Mouse (Mus musculus) cerebellum, postnatal 36 days (tissue): Measurements from ENCODE around the gene Exoc3l.
"Not testable (repeated sequence)": the region's sequence is repeated elsewhere in the genome, so short reads cannot be mapped to it uniquely, and the experiment has no call there.

ENCODE experiments used
- DNase-seq, 2 experiments: peaks; one replicate each; pipeline ENCODE4 v3.0.0; 2021 to 2022; ENCODE audit warnings: mixed read lengths in 2 of 2

Gene Exoc3l

DNA sequence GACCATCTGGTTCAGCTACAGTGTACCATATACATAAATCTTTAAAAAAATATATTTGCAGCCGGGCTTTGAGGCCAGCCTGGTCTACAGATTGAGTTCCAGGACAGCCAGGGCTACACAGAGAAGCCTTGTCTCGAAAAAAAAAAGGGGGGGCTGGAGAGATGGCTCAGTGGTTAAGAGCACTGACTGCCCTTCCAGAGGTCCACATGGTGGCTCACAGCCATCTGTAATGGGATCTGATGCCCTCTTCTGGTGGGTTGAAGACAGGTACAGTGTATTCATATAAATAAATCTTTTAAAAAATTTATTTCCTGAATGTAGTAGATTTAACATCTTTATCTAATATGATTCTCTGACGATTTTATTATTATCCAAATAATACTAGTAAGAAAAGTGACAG, 4.1 kb downstream of the Exoc3l start:
- DNase-seq = not testable (repeated sequence)

DNA sequence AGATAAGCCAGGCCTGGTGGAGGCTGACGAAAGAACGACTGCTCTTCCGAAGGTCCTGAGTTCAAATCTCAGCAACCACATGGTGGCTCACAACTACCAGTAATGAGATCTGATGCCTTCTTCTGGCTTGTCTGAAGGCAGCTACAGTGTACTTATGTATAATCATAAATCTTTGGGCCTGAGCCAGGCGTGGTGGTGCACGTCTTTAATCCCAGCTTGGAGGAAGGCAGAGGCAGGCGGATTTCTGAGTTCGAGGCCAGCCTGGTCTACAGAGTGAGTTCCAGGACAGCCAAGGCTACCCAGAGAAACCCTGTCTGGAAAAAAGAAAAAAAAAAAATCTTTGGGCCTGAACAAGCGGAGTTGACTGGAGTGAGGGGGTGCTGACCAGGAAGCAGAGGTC, 4.5 kb downstream of the Exoc3l start:
- DNase-seq = not testable (repeated sequence)

DNA sequence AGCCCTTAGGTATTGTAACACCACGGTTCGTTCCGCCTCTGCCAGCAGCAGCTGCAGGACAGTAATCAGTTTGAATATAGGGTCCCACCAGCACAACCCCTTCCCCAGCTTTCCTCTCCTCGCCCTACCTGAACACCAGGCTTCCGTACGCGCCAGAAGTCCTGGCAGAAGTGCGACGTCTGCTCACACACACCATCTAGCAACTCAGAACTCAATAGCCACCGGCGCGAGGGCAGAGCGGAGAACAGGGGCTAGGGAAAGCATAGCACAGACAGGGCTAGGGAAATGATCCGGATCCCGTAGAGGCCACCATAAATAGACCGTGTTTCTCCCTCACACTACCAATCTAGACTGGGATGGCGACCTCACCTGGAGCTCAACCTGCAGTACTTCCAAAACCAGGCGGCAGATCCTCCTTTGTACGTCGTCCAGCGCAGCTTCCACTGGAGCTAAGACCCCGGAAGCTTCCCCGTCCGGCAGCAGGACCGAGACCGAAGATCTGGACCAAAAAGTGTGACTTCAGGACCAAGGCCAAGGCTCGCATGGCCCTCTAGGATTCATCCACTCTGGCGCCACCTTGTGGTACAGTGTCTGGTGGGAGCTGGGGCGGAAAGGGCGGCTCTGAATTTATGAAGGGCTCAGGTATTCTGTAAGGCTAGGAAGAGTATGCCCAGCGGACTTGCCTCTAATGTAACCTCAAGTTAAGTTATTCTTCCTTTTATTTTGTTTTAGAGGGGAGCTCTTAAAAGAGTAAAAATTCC, 5.2 kb downstream of the Exoc3l start:
- peak; percentile 91 to 92 for DNase-seq

DNA sequence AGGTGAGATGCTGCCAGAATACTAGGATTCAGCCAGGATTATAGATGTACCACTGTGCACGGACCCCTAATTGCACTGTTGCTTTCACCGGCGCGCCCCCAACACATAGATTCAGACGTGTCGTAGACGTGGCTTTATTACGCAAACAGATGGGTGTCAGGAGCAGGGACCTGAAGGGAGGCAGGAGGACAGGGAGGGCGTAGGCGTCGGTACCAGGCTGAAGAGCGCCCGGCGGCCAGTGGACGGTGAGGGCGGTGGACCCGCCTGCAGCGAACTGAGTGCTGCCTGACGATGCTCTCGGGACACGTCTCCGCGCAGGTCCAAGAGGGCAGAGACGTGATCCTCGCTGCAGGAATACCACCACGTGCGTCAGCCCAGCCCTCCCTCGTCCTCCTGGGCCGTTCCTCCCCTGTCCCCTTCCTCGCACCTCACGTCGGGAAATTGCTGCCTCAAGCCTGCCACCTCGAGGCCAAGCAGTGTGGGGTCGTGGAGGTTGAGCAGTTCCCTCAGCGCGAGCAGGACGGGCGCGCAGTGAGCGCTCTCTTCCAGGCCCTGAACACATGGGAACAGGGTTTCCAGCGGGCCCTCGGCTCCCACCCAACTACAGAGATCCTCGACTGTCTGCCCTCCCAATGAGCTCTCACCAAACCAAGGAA, 6.0 kb downstream of the Exoc3l start, which contains the start of gene 4931428F04Rik:
Gene 4931428F04Rik (minus strand): TSS at position 60 of the 656 bp plus-strand sequence.
- peak; percentile 62 to 66 for DNase-seq

DNA sequence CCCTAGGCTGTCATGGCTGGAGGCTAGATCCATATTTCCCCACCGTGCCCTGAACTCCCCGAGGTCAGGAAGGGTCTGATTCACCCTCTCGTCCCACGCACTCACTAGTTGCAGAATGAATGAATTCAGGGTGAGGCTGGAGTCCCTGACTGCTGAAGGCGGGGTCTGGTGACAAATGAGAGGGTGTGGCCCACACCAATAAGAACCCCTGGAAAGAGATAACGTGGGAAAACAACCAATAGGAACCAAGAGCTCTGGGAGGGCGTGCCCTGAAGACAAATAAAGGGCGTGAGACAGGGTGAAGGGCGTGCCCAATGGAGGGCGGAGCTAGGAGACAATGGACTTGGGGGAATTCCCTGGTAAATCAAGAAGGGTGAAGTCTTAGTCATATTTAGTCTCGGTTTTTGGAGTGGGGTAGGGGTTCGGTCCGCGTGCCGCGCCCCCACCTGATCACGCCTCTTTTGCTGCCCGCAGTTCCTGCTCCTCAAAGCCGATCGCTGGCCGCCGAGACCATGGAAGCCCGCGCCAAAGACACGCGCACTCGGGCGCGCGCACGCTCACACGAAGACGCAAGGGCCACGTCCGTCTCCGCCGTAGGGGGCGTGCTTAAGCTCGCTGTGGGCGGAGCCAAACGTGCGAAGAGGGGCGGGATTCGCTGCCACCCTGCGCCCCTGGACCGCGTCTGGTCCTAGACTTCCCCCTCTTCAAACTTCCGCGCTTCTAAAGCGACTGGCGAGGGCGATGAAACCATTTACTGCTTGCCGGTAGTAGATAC, 6.8 kb downstream of the Exoc3l start:
- peak; percentile 95 to 96 for DNase-seq

DNA sequence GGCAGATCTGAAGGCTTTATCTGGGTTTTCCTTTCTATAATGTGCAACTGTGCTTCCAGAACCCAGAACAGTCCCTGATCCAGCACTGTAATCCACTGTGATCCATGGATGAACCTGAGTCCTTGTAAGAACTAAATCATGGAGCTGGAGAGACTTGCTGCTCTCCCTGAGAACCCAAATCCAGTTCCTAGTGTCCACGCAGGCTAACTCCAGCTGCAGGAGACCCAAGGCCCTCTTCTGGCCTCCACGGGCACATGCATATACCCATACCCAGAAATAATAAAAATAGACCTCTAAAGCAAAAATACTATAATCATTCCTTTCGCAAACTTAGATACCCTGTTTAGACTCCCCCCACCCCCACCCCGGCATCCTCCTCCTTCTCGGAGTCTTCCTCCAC, 7.7 kb downstream of the Exoc3l start:
- DNase-seq = no peak

DNA sequence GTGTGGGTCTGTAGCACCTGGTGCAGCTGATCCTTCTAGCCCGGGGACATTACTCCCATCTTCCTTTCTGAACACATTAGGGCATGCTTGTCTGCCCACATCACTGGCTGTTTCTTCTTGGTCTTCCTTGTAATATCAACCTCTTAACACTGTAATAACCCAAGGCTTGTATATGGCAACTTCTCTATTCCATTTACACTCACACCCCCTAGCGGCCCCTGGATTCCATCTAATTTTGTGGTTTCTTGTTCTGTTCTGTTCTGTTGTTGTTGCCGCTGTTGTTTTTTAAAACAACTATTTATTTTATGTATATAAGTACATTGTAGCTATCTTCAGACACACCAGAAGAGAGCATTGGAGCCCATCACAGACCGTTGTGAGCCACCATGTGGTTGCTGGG, 9.0 kb downstream of the Exoc3l start:
- no peak for DNase-seq

DNA sequence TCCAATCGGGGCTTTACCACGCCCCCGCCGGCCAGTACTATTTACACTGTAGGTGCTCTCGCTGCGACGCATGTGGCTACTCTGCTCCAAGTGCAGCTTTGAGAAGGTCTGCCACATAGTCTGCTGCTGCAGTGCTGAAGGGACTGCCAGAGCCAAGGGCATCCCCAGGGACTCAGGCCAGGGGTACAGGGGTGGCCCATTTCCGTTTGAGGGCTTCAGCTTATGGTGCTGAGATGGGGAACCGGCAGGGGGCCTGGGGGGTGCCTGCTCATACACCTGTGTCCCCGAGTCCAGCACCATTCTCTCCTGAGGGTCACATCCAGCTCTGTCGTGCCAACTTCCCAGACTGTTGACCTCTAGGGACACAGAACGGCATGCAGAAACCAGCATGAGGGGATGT, 10.4 kb downstream of the Exoc3l start:
- peak in 1 of 2 experiments; percentile 22 for DNase-seq

DNA sequence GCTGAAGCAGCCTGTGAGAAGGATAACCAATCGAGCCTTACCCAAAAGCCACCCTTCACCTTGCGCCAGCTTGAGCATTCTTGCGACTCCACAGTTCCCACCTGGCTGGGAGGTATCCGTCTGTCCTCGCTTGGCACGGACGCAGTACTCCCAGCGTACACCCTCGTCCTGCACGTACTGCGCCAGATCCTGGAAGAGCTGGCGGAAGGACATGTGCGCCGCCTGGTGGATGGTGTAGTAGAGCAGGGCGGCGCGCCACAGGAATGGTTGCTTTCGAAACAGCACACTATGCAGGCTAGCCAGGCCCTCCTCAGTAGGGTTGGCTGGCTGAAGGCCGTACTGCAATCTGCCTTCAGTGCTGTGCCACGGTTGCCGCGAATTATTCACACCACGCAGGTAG, 12.8 kb downstream of the Exoc3l start:
- DNase-seq = peak; percentile 52 to 64

DNA sequence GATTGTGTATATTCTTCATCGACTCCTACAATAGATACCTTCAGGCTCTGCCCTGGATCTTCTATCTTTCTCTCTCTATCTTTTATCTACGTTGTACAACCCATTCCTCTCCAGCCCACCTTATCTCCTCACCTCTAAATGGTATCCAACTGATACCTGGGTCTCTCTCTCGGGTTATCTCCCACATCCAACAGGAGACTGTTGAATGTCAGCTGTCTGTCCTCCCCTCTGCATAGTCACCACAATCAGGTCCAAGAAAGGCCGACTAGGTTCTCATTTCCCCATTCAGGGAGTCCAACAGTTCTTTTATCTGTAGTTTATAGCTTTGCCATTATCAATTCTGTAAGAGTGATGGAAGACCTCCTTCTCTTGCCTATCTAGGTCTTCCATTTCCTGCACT, 13.7 kb downstream of the Exoc3l start:
- DNase-seq = no peak

DNA sequence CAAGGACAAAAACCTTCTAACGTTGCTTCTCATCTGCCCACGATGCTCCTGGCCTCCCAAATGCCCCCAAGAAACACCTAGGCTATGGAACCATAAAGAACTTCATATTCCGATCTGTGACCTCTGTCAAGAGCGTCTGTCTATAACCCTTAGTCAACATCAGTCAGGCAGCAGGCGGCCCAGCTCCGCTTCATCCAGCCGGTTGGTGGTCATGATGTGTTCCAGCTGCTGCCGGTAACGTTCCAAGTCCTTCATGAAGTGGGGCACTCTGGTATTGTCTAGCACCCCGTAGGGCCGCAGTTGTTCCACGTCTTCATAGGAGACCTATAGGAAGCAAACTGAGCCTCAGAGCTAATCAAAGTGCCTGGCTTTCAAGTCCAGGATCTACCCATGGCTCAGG, 14.1 kb downstream of the Exoc3l start:
- no peak for DNase-seq

DNA sequence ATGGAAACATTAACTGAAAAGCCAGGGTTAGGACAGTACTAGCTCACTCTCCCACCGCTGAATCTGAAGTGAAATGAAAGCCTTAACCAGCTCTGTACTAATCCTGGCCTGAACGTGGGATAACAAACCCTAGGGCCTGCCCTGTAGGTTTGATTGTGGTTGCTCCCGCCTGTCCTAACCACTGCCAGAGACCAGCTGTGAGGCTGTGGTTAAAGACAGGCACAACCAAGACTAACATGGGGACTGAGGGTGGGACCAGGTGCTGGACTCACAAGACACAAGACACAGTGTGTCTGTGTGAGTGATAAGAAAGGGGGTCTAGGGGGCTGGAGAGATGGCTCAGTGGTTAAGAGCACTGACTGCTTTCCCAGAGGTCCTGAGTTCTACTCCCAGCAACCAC, 15.3 kb downstream of the Exoc3l start:
- no peak for DNase-seq

DNA sequence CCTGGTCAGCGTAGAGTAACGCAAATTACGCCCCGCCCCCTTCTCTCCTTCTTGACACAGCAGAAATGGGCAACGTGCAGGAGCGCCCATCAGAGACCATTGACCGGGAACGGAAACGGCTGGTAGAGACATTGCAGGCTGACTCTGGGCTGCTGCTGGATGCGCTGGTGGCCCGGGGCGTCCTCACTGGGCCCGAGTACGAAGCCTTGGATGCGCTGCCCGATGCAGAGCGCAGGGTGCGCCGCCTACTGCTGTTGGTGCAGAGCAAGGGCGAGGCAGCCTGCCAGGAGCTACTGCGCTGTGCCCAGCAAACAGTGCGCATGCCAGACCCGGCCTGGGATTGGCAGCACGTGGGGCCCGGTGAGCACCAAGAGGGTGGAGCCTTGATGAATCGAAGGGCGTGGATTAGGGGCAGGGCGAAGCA, 17.0 kb downstream of the Exoc3l start:
- peak; percentile 90 to 95 for DNase-seq

DNA sequence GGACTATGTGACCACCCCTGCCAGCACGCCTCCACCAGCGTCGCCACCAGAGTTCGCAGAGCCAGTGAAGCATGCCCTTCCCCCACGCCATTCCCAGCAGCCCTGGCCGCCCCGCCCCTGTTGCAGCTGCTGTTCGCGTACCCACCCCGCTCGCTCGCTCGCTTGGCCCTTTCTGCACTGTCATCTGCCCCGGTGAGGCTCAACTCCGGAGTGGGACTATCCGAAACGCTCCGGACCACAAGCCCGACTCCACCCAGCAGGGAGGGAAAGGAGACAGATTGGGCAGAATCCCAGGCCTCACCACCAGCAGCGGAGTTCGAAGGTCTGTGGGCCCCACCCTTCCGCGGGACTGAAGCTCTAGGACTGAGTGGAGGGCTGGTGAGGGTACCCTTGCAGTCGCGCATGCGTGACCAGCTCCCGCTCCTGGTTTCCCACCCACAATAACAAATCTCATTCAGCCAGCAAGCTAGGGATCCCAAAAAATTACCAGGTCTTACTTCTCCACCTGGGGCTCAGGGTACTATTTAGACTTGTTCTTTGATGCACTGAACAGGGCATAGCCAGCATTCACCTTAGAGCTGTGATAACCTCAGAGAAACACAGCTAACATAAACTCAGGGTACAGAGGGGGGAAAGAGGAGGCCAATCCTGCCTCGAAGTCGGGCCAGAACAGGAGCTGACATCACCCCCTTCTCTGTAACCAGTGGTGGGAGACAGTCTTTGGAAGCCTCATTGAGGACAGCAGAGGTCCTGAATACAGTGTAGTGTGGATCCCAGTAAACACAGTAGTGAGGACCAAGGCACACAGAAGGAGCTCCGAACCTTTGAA, 19.4 kb downstream of the Exoc3l start:
- DNase-seq = peak in 1 of 2 experiments; percentile 32

DNA sequence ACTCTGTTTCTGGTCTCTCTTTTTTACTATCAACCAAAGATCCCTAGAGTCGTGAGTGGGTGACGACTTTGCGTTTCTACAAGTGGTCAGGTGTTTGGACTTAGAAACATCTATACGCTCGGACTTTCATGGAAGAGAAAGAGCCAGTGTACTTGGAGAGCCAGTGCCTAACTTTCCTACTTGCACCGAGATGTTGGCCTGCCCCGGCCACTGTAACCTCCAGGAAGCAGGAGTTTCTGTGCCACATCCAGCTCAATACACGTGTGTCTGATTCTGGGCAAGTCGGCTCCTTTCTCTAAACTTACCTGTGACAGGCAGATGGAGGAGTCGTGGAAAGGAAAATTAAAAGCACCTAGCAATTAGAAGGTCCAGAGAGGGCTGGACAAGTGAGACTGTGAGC, 20.1 kb downstream of the Exoc3l start, which contains the start of gene Nol3:
Gene Nol3 (plus strand): TSS at position 301 of the 400 bp plus-strand sequence.
- no peak for DNase-seq

DNA sequence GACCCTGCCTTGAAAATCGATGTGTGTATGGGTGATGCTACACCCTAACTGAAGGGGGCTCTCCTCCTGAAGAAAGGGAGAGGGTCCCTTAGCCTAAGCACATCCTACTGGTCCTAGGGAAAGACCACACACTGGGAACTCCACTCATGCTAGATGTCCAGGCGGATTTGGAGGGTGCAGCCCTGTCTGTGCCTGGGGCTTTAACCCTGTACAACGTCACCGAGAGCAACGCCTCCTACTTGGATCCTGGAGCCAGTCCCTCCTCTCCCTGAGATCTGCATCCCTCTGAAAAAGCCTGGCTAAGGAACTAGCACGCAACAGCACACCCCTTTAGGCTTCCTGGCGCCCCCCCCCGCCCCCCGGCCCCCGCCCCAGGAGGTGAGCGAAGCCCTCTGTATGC, 20.5 kb downstream of the Exoc3l start:
- DNase-seq = no peak

DNA sequence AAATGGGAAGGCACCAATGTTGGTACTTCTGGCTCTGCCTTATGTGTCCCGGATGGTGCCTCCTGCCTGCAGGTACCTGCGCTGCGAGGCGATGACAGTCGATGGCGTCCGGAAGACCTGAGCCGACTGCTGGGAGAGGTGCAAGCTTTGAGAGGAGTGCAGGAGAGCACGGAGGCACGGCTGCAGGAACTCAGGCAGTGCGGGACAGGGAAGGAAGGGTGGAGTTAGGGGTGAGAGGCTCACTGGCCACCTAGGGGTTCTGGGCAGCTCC, 25.1 kb downstream of the Exoc3l start:
- DNase-seq = no peak

DNA sequence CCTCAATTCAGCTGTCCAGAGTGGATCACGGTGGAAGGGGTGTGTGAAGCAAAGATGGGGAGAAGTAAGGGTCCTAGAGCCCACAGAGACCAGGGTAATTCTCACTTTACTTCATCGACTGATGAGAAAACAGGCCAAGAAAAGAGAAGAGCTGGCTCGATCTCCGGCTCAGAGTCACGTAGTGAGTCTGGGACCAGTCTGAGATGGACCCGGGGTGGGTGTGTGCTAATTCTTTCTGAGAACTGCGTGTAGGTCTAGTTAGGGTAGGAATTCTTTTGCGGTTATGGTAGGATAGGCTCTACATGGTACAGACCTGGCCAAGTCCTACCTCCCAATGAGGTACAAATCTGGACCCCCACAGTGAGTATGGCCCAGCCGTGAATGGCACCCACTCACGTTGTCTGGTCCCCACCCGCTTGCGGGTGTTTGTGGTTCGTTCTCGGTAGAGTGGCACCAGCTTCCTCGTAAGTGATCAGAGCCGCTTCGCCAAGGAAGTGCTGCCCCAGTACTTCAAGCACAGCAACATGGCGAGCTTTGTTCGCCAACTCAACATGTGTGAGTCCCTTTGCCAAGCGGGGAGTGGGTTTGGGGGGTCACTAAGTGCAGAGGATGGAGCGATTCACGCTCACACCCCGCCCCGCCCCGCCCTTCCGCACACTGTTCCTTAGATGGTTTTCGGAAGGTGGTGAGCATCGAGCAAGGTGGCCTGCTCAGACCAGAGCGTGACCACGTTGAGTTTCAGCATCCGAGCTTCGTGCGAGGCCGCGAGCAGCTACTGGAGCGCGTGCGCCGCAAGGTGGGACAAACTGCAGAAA, 25.6 kb downstream of the Exoc3l start:
- DNase-seq = no peak

DNA sequence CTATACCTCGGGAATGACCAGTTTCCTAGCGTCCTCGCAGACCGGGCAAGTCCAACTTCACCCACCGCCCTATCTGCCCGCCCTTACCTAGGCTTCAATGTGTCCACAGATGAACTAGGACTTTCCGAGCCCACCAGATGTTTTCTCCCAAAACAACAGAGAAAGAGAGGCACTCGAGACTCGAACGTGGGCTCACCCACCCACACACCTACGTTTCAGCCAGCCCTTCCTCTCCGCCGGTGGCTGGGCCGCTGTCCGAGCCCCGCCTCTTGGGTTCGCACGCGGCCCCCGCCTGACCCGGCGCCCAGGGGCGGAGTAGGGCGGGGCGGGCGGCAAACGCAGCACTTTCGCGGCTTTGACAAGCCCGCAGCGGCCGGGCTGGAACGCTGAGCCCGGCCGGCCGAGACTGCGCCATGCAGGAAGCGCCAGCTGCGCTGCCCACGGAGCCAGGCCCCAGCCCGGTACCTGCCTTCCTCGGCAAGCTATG, 26.4 kb downstream of the Exoc3l start, which contains the start of gene Hsf4:
Gene Hsf4 (plus strand): TSS at position 341 of the 487 bp plus-strand sequence.
- no peak for DNase-seq

DNA sequence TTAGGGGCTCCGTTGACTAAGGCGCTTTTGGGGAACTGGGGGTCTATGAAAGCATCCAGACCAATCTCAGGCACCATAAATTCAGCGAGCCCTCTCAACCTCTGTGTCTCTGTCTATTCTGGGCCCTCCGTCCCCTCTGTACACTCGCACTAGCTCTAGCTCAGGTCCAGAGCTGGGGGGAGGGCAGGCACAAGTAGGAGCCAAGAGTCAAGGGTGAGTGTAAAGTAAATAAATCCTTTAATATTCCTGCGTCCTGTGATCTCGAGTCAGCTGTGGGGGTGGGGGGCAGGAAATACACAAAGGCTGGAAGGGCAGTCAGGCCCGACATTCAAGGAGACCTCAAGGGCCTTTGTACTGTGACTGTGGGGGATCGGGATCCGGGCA, 26.8 kb downstream of the Exoc3l start:
- DNase-seq = no peak

DNA sequence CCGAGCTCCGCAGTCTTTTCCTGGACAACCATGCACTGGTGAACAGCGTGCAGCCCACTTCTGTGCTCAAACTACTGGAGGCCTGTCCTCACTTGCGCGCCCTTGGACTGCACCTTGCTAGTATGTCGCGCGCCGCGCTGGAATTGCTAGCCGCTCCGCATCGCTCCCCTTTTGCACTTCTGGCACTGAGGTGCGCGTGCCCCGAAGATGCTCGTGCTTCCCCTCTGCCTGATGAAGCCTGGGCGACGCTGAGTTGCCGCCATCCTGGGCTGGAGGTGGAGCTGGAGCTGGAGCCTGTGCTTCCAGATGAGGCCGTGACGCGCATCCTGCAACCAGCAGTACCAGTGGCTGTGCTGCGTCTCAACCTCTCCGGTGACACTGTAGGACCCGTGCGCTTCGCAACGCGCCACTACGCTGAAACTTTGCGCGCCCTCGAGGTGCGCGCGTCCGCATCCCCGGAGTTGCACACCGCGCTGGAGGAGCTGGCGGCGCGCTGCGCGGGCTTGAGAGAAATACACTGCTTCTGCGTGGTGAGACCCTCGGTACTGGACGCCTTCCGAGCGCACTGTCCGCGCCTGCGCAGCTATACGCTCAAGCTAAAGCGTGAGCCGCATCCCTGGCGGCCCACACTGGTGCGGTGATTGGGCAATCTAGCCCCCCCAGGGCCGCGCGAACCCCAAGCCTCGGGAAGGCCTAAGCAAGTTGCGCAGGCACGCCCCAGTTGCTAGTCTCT, 27.4 kb downstream of the Exoc3l start:
- DNase-seq = peak; percentile 38 to 42
